Mouse (Mus musculus): ENCODE results near the gene Gm6034.
"Not testable (repeated sequence)": the region's sequence is repeated elsewhere in the genome, so short reads cannot be mapped to it uniquely, and the experiment has no call there.

GRCm38 (mm10) chr17:36040604-36041003 lies 2.2 kb upstream of the Gm6034 start:
- TF ChIP-seq CTCF (IDR thresholded peaks at IDR 0.05; ENCODE audit: low read depth, low read length); POLR2A (IDR thresholded peaks at IDR 0.05; ENCODE audit: extremely low read depth, insufficient read depth, low read length): not testable (repeated sequence)

Measured in liver, adult 2 months (tissue).